Mouse (Mus musculus): ENCODE measurements around the gene Keap1. TPM values are rescaled to one million over a fixed set of nuclear protein-coding genes. Genes with fewer than 3 reads are reported as not detected.
"Not testable (repeated sequence)": the region's sequence is repeated elsewhere in the genome, so short reads cannot be mapped to it uniquely, and the experiment has no call there.

Gene Keap1
- polyA plus RNA-seq, 1 experiment from 2014 or later = 65.2 TPM

GRCm38 (mm10) chr9:21227342-21227741 lies 11.8 kb downstream of the Keap1 start:
- H3K9ac ChIP-seq (replicated peaks) = peak overlapping the region; percentile 50

GRCm38 (mm10) chr9:21225415-21225758 lies 13.8 kb downstream of the Keap1 start:
- Histone ChIP-seq H3K4me3 (replicated peaks) (peak overlapping the region; percentile 31), H3K9ac (replicated peaks) (no peak overlapping the region), H3K4me2 (peak overlapping the region; percentile 53), H3K36me3 (peaks cover 14% of the 10 kb centered on the region), H3K4me1 (replicated peaks) (peaks cover 31% of the 10 kb centered on the region), H3K9me3 (peaks cover 6% of the 10 kb centered on the region; the same call in 1 of the 2 replicates), H3K27me3 (no peaks in the 10 kb centered on the region), H3K27ac (no peak overlapping the region)
- no peak for ATAC-seq (ENCODE audit: insufficient number of reproducible peaks, insufficient read depth, low FRiP score, low TSS enrichment, low read depth)
- WGBS = 8% methylated on average over 7 of the region's 7 CpGs

More at GRCm38 (mm10) chr9:21227342-21227741, 11.8 kb downstream of the Keap1 start:
- H3K36me3 ChIP-seq = peaks cover 34% of the 10 kb centered on the region
- H3K4me2 ChIP-seq = peak overlapping the region; percentile 53
- WGBS = 18% methylated on average over 16 of the region's 16 CpGs
- H3K27me3 ChIP-seq = no peaks in the 10 kb centered on the region
- H3K4me1 ChIP-seq (replicated peaks) = peaks cover 25% of the 10 kb centered on the region
- H3K4me3 ChIP-seq (replicated peaks) = peak overlapping the region; percentile 28
- peak overlapping the region; percentile 64 for H3K27ac ChIP-seq
- H3K9me3 ChIP-seq = peaks cover 6% of the 10 kb centered on the region; the same call in 1 of the 2 replicates
- ATAC-seq (ENCODE audit: insufficient number of reproducible peaks, insufficient read depth, low FRiP score, low TSS enrichment, low read depth) = 0 out of 2 replicates have a peak, but pooled peaks have one; percentile 21

DNA sequence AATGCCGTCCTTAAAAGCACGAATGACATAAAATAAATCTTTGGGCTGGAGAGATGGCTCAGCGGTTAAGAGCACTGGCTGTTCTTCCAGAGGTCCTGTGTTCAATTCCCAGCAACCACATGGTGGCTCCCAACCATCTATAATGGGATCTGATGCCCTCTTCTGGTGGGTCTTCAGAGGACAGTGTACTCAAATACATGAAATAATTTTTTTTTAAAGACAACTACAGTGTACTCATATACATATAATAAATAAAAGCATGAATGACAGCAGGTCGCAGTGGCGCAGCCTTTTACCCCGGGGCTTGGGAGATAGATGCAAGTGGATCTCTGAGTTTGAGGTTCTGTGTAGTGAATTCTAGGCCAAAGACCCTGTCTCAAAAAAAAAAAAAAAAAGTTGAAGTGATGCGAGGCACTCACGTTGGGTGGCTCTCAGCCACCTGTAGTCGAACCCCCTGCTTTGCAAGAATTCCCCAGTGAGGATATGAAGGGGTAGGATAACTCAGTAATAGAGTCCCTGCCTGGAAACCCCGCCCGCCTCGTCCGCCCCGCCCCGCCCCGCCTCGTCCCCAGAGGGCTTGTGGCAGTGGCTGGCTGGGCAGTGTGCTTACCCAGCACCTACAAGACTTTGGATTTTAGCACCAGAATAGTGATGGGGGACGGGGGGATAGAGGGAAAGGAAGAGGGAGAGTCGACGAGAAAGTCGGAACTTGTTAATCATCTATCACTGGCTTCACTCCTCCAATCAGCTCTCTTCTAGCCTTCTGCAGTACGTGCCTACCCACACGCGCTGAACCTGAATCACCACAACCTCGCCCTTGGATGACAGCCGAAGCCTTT lies 14.4 kb downstream of the Keap1 start:
- Histone ChIP-seq H3K4me2 (peak overlapping the region; percentile 53), H3K27me3 (no peaks in the 10 kb centered on the region), H3K4me1 (replicated peaks) (peaks cover 31% of the 10 kb centered on the region), H3K4me3 (replicated peaks) (peak overlapping the region; percentile 31), H3K9ac (replicated peaks) (peak overlapping the region; percentile 52; the same call in 1 of the 2 replicates), H3K27ac (no peak overlapping the region), H3K36me3 (peaks cover 8% of the 10 kb centered on the region), H3K9me3 (peaks cover 6% of the 10 kb centered on the region; the same call in 1 of the 2 replicates)
- 18% methylated on average over 26 of the region's 26 CpGs for WGBS
- ATAC-seq (ENCODE audit: insufficient number of reproducible peaks, insufficient read depth, low FRiP score, low TSS enrichment, low read depth) = no peak

DNA sequence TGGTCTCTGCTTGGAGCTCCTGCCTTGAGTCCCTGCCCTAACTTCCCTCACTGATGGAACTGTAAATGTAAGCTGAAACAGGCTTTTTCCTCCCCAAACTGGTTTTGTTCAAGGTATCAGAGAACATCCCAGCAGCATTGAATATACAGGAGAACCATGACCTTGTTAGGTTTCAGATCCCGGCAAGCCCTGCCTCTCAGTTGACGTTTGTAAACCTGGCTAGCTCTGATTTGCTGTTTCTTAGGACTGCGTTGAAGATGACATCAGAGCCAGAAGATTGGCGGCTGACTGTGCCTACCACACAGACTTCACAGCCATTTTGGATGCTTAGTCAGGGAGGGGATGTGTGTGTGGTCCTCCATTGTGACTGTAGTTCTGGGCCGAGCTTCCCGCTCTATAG lies 15.3 kb downstream of the Keap1 start:
- Histone ChIP-seq H3K36me3 (no peaks in the 10 kb centered on the region; the same call in 1 of the 2 replicates), H3K9ac (replicated peaks) (no peak overlapping the region), H3K4me2 (no peak overlapping the region), H3K27me3 (no peaks in the 10 kb centered on the region), H3K4me3 (replicated peaks) (no peak overlapping the region), H3K27ac (no peak overlapping the region), H3K9me3 (peaks cover 6% of the 10 kb centered on the region; the same call in 1 of the 2 replicates), H3K4me1 (replicated peaks) (peaks cover 31% of the 10 kb centered on the region)
- no peak for ATAC-seq (ENCODE audit: insufficient number of reproducible peaks, insufficient read depth, low FRiP score, low TSS enrichment, low read depth)
- WGBS = 91% methylated on average over 6 of the region's 6 CpGs

DNA sequence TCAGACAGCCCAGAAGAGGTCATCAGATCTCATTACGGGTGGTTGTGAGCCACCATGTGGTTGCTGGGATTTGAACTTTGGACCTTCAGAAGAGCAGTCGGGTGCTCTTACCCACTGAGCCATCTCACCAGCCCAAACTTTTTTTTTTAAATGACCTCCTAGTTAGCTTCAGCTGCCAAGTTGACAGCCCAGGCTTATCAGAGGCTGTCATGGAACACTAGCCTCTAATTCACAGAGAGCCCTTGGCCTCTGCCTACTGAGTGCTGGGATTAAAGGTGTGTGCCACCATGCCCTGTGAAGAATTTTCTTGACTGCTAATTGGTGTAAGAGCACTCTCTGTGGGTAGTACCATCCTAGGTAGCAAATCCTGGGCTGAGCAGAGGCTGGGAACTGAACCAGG lies 15.7 kb downstream of the Keap1 start:
- not testable (repeated sequence) for ATAC-seq (ENCODE audit: insufficient number of reproducible peaks, insufficient read depth, low FRiP score, low TSS enrichment, low read depth); H3K4me2 ChIP-seq; H3K36me3 ChIP-seq; H3K9ac ChIP-seq (replicated peaks); H3K9me3 ChIP-seq; H3K4me3 ChIP-seq (replicated peaks); H3K27me3 ChIP-seq; H3K27ac ChIP-seq
- WGBS = 92% methylated on average over 2 of the region's 2 CpGs
- H3K4me1 ChIP-seq (replicated peaks) = peaks cover 29% of the 10 kb centered on the region

DNA sequence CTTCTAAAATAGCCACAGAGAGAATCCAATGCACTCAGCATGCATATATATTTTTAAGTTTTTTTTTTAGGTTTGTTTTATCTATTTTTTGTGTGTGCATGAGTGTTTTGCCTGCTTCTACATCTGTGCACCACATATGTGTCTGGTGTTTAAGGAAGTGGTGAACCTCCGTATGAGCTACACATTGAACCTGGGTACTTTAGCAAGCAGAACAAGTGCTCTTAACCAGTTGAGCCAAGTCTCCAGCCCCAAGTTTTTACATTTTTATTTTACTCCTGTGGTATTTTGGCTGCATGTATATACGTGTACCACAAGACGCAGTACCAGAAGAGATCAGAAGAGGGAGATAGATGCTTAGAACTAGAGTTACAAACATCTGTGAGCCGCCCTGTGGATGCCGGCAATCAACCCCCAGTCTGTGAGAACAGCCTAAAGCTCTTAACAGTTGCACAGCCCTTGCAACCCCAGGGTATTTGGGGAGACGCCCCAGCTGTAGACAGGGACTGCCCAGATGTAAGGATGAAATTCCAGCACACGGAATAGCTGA lies 17.7 kb downstream of the Keap1 start:
- H3K27me3 ChIP-seq = no peaks in the 10 kb centered on the region; the same call in 1 of the 2 replicates
- WGBS = 21% methylated on average over 7 of the region's 7 CpGs
- H3K4me2 ChIP-seq = peak overlapping the region; percentile 43; the same call in 1 of the 2 replicates
- H3K36me3 ChIP-seq = no peaks in the 10 kb centered on the region
- H3K9me3 ChIP-seq = peaks cover 6% of the 10 kb centered on the region; the same call in 1 of the 2 replicates
- peak; percentile 18; the same call in 1 of the 2 replicates for ATAC-seq (ENCODE audit: insufficient number of reproducible peaks, insufficient read depth, low FRiP score, low TSS enrichment, low read depth)
- peaks cover 15% of the 10 kb centered on the region for H3K4me1 ChIP-seq (replicated peaks)
- no peak overlapping the region for H3K4me3 ChIP-seq (replicated peaks)
- no peak overlapping the region for H3K27ac ChIP-seq
- H3K9ac ChIP-seq (replicated peaks) = no peak overlapping the region

DNA sequence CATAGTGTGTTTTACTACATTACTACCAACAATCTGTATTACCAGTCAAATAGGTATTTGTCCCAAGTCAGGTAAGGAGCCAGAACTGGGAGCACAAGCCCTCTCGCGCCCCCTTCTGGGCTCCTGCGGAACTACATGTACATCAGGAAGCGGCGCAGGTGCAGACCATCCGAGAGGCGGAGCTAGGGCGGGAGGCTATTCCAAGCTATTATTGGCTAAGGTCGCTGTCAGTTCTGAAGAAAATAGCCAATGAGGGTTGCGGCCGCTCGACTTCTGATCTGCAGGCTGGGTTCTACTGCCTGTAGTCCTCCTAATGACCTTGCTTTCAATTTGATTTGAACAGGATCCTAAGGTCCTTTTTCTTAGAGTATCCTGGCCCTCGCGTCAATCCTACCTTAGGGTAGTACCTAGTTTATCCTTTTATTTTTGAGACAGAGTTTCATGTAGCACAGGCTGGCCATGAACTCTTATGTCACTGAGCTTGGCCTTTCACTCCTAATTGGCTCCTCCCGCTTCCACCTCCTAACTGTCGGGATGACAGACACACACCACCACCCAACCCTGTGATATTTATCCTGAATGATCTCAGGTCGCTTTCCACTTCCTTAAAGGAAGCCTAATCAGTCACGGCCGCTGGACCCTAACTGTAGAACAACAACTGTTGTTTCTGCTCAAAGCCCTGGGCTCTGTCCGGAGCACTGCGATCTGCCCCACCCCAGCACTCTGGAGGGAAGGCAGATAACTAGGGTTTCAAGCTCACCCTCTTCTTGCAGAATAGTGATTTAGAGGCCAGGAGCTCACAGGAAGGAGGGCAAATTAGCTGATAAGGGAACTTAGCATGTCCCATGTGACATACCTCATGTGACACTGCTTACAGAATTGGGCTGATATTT lies 18.4 kb downstream of the Keap1 start:
- H3K4me1 ChIP-seq (replicated peaks) = peaks cover 15% of the 10 kb centered on the region
- ATAC-seq (ENCODE audit: insufficient number of reproducible peaks, insufficient read depth, low FRiP score, low TSS enrichment, low read depth) = peak; percentile 69; the same call in 1 of the 2 replicates
- peak overlapping the region; percentile 25 for H3K4me3 ChIP-seq (replicated peaks)
- peak overlapping the region; percentile 43 for H3K4me2 ChIP-seq
- H3K27ac ChIP-seq = no peak overlapping the region
- peak overlapping the region; percentile 27; the same call in 1 of the 2 replicates for H3K9ac ChIP-seq (replicated peaks)
- H3K27me3 ChIP-seq = no peaks in the 10 kb centered on the region; the same call in 1 of the 2 replicates
- 17% methylated on average over 21 of the region's 21 CpGs for WGBS
- peaks cover 6% of the 10 kb centered on the region; the same call in 1 of the 2 replicates for H3K9me3 ChIP-seq
- no peaks in the 10 kb centered on the region for H3K36me3 ChIP-seq

DNA sequence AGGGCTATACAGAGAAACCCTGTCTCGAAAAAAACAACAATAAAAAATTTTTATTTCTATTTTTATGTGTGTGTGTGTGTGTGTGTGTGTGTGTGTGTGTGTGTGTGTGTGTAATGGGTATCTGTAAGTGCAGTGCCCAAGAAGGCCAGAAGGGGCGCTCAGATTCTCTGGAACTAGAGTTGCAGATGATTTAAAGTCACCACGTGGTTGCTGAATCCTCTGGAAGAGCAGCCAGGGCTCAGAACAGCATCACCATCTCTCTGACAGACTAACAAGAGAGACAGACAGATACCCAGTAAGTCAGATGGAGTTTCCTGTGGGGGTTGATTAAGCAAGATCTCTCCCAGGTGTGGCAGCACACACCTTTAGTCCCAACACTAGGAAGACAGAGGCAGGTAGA lies 19.3 kb downstream of the Keap1 start:
- H3K4me1 ChIP-seq (replicated peaks) = peaks cover 6% of the 10 kb centered on the region
- H3K27me3 ChIP-seq = no peaks in the 10 kb centered on the region; the same call in 1 of the 2 replicates
- H3K9ac ChIP-seq (replicated peaks) = no peak overlapping the region
- no peak for ATAC-seq (ENCODE audit: insufficient number of reproducible peaks, insufficient read depth, low FRiP score, low TSS enrichment, low read depth)
- H3K4me2 ChIP-seq = no peak overlapping the region
- no peak overlapping the region for H3K4me3 ChIP-seq (replicated peaks)
- 68% methylated on average over 3 of the region's 3 CpGs for WGBS
- H3K36me3 ChIP-seq = no peaks in the 10 kb centered on the region
- peaks cover 6% of the 10 kb centered on the region; the same call in 1 of the 2 replicates for H3K9me3 ChIP-seq
- H3K27ac ChIP-seq = no peak overlapping the region

GRCm38 (mm10) chr9:21216050-21216841 lies 22.9 kb downstream of the Keap1 start:
- 66% methylated on average over 25 of the region's 25 CpGs for WGBS
- Histone ChIP-seq H3K4me1 (replicated peaks) (peaks cover 8% of the 10 kb centered on the region), H3K36me3 (no peaks in the 10 kb centered on the region; the same call in 1 of the 2 replicates), H3K27me3 (no peaks in the 10 kb centered on the region; the same call in 1 of the 2 replicates), H3K4me2 (no peak overlapping the region), H3K27ac (no peak overlapping the region), H3K9ac (replicated peaks) (no peak overlapping the region), H3K9me3 (no peaks in the 10 kb centered on the region), H3K4me3 (replicated peaks) (no peak overlapping the region)
- no peak for ATAC-seq (ENCODE audit: insufficient number of reproducible peaks, insufficient read depth, low FRiP score, low TSS enrichment, low read depth)

DNA sequence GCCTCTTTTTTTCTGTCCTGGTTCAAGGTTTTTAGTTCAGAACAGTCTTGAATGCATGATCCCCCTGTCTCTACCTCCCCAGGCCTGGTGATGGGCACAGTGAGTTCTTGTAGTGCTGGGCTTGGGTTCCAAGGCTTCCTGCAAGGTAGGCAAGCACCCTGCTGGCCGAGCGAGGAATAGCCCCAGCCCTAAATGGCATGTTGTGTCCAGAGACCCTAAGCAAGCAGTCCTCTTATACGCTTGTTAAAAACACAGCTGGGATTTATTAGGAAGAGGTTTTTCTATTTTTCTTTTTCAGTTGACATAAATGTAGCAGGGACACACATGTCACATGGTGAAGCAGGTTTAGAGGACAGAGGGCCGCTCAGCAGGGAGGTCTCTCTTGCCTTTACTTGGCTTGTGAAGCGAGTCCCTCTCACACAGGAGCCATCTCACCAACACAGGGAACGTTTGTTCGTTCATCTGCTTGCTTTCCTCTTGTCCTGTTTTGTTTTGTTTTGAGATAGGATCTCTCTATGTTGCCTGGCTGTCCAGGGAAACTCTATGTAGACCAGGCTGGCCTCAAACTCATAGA lies 25.5 kb downstream of the Keap1 start:
- Histone ChIP-seq H3K4me3 (replicated peaks) (no peak overlapping the region), H3K4me2 (no peak overlapping the region), H3K27ac (no peak overlapping the region), H3K9ac (replicated peaks) (no peak overlapping the region), H3K9me3 (no peaks in the 10 kb centered on the region), H3K27me3 (no peaks in the 10 kb centered on the region; the same call in 1 of the 2 replicates), H3K4me1 (replicated peaks) (0 out of 2 replicates have a peak, but pooled peaks cover 2% of the 10 kb centered on the region), H3K36me3 (no peaks in the 10 kb centered on the region; the same call in 1 of the 2 replicates)
- ATAC-seq (ENCODE audit: insufficient number of reproducible peaks, insufficient read depth, low FRiP score, low TSS enrichment, low read depth) = no peak
- WGBS = 32% methylated on average over 7 of the region's 7 CpGs
